10 mouse cellular contexts compared by ENCODE assay signal in the genomic region with DNA sequence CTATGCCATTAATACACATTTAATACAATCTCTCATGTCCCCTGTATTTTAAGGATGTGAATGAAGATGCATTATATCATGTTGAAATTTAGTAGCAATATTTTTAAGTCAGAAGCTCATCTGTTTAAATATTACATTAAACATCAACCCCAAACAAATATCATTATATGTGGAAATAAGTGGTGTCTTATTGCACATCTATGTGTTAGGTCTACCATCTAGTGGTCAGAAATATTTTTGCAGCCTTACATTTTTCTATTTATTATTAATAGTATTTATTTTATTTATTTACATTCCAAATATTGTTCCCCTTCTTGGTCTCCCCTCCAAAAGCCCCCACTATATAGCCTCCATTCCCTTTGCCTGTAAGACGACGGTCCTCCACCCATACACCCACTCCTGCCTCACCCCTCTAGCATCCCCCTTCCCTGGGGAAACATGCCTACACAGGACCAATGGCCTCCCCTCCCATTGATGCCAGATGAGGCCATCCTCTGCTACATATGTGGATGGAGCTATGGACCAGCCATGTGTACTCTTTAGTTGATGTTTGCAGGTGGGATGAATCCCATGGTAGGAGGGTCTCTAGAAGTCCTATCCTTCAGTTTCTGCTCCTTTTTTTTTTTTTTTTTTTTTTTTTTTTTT. TPM values are rescaled to one million over a fixed set of nuclear protein-coding genes. Genes with fewer than 3 reads are reported as not detected.
DNase-seq lines count a peak whose midpoint lies in the region; ATAC-seq and TF ChIP-seq lines count a peak whose summit lies in the region.
"Had no signal": no experiment of that assay in that cellular context is flagged by ENCODE, and none has a peak within 500 bp of the region (broad histone marks: within the 10 kb centered on the region; RNA-seq: fewer than 3 reads in every experiment).

No protein-coding gene starts in this region.

- DNase-seq in forebrain, embryonic 11.5 days (ENCODE audit: low spot score) = peak; percentile 51
- DNase-seq in forebrain, embryonic 10.5 days (ENCODE audit: extremely low spot score, low spot score) = no peak
- DNase-seq in 3T3-L1 (ENCODE audit: low read depth, low spot score) = peak; percentile 40
- DNase-seq in limb, embryonic 14.5 days (ENCODE audit: low spot score) = peak; percentile 69
- DNase-seq in adrenal gland, adult 18-20 months (ENCODE audit: low spot score in 2 of 2) = no peak
- no peak for DNase-seq in left cerebral cortex, adult 18-20 months (ENCODE audit: low spot score in 2 of 2)
- DNase-seq in frontal cortex, postnatal 10 days (ENCODE audit: low spot score in 2 of 2) = no peak
- DNase-seq: kidney, postnatal 14 days; liver, postnatal 0 days had no signal

- 30% methylated on average over 2 of the region's 2 CpGs for WGBS in forebrain, embryonic 11.5 days
- WGBS in forebrain, embryonic 10.5 days = 37% methylated on average over 2 of the region's 2 CpGs
- WGBS in limb, embryonic 14.5 days = 19% methylated on average over 2 of the region's 2 CpGs

- H3K9me3 ChIP-seq in forebrain, embryonic 11.5 days (ENCODE audit: control insufficient read depth, low read length) = no peaks in the 10 kb centered on the region
- no peaks in the 10 kb centered on the region for H3K9me3 ChIP-seq in forebrain, embryonic 10.5 days
- no peaks in the 10 kb centered on the region for H3K9me3 ChIP-seq in limb, embryonic 14.5 days (ENCODE audit: control insufficient read depth, low read length)

- ATAC-seq in forebrain, embryonic 11.5 days (replicated peaks; ENCODE audit: low FRiP score) = peak; percentile 81
- peak; percentile 68 for ATAC-seq in common myeloid progenitor, adult 5-6 weeks (replicated peaks; ENCODE audit: low read depth, poor library complexity, severe bottlenecking)
- 0 out of 2 replicates have a peak, but pooled peaks have one; percentile 44 for ATAC-seq in limb, embryonic 14.5 days (ENCODE audit: low FRiP score, low read depth)
- ATAC-seq: liver, postnatal 0 days had no signal

- no peak overlapping the region for H3K27ac ChIP-seq in forebrain, embryonic 11.5 days (ENCODE audit: low read depth, low read length)
- H3K27ac ChIP-seq in forebrain, embryonic 10.5 days = no peak overlapping the region
- H3K27ac ChIP-seq in limb, embryonic 14.5 days (replicated peaks; ENCODE audit: low read depth, low read length) = no peak overlapping the region

- no peak overlapping the region for H3K9ac ChIP-seq in forebrain, embryonic 11.5 days (ENCODE audit: low read length)
- no peak overlapping the region for H3K9ac ChIP-seq in limb, embryonic 14.5 days (ENCODE audit: low read depth, low read length, severe bottlenecking)
- H3K9ac ChIP-seq: liver, postnatal 0 days had no signal

- no peak overlapping the region for H3K4me2 ChIP-seq in forebrain, embryonic 11.5 days (ENCODE audit: low read depth, low read length, severe bottlenecking)
- no peak overlapping the region for H3K4me2 ChIP-seq in limb, embryonic 14.5 days (replicated peaks; ENCODE audit: low read depth, low read length, severe bottlenecking)

- H3K4me1 ChIP-seq in forebrain, embryonic 11.5 days (replicated peaks; ENCODE audit: control insufficient read depth, insufficient read depth, low read length) = no peaks in the 10 kb centered on the region
- H3K4me1 ChIP-seq in forebrain, embryonic 10.5 days = no peaks in the 10 kb centered on the region
- H3K4me1 ChIP-seq in limb, embryonic 14.5 days (ENCODE audit: control insufficient read depth, insufficient read depth, low read length) = no peaks in the 10 kb centered on the region

- H3K36me3 ChIP-seq in forebrain, embryonic 11.5 days (ENCODE audit: control insufficient read depth, insufficient read depth, low read length) = no peaks in the 10 kb centered on the region
- no peaks in the 10 kb centered on the region for H3K36me3 ChIP-seq in forebrain, embryonic 10.5 days (replicated peaks)
- H3K36me3 ChIP-seq in limb, embryonic 14.5 days (ENCODE audit: control insufficient read depth, insufficient read depth, low read length) = no peaks in the 10 kb centered on the region

- TF ChIP-seq POLR2A in limb, embryonic 14.5 days (IDR thresholded peaks at IDR 0.05; ENCODE audit: borderline replicate concordance, extremely low read depth, insufficient read depth, insufficient read length) = no peak

- H3K27me3 ChIP-seq in forebrain, embryonic 11.5 days (ENCODE audit: control insufficient read depth, insufficient read depth, low read length) = no peaks in the 10 kb centered on the region
- H3K27me3 ChIP-seq in forebrain, embryonic 10.5 days (ENCODE audit: poor library complexity, severe bottlenecking) = no peaks in the 10 kb centered on the region
- no peaks in the 10 kb centered on the region for H3K27me3 ChIP-seq in limb, embryonic 14.5 days (ENCODE audit: control insufficient read depth, insufficient read depth, low read length)

- H3K4me3 ChIP-seq in forebrain, embryonic 11.5 days (ENCODE audit: low read depth, low read length) = no peak overlapping the region
- no peak overlapping the region for H3K4me3 ChIP-seq in forebrain, embryonic 10.5 days
- no peak overlapping the region for H3K4me3 ChIP-seq in limb, embryonic 14.5 days (replicated peaks; ENCODE audit: low read length)

RNA-seq across cellular contexts. Expression of a gene that starts 45.3 kb away (rescaled TPM):
- 0.49 and 0.51 TPM in 2 replicates for polyA plus RNA-seq in forebrain, embryonic 11.5 days (2014; fragmentation: Nextera tagmentation; extraction: Ambion mirVana)
- 0.21 and 0.48 TPM in 2 replicates for polyA plus RNA-seq in forebrain, embryonic 10.5 days (2016; fragmentation: Nextera tagmentation; extraction: Ambion mirVana)
- not detected in 2 replicates for total RNA-seq in common myeloid progenitor, adult 5-6 weeks (2017)
- polyA plus RNA-seq in limb, embryonic 14.5 days (2012; rRNA removed) = 0.65 and 0.72 TPM in 2 replicates
- 0.44 and 0.69 TPM in 2 replicates for polyA plus RNA-seq in limb, embryonic 14.5 days (2014; fragmentation: Nextera tagmentation; extraction: Ambion mirVana)
- not detected for total RNA-seq in adrenal gland, adult 18-20 months (2021)
- total RNA-seq in left cerebral cortex, adult 18-20 months (2021) = 1 to 10 TPM; 6.2 TPM

Comparison
In these comparisons a context has a peak if more than half of its experiments do, and no peak if none do; other contexts are left out.
1. DNase-seq: peak in forebrain, embryonic 11.5 days (single experiment), 3T3-L1 (single experiment) and limb, embryonic 14.5 days (single experiment); none in forebrain, embryonic 10.5 days (single experiment), adrenal gland, adult 18-20 months (0 of 2), left cerebral cortex, adult 18-20 months (0 of 2) and frontal cortex, postnatal 10 days (0 of 2).
2. Peak in every context shown above with its lines, with median percentiles within 50 percentile points of each other: ATAC-seq.